Mouse (Mus musculus): ENCODE data around the gene Zdhhc5.
"Not testable (repeated sequence)": the region's sequence is repeated elsewhere in the genome, so short reads cannot be mapped to it uniquely, and the experiment has no call there.

Gene Zdhhc5

GRCm38 (mm10) chr2:84734919-84735318 is 19.9 kb upstream of the Zdhhc5 start:
- DNase-seq (ENCODE audit: low read depth, low spot score) = no peak

DNA sequence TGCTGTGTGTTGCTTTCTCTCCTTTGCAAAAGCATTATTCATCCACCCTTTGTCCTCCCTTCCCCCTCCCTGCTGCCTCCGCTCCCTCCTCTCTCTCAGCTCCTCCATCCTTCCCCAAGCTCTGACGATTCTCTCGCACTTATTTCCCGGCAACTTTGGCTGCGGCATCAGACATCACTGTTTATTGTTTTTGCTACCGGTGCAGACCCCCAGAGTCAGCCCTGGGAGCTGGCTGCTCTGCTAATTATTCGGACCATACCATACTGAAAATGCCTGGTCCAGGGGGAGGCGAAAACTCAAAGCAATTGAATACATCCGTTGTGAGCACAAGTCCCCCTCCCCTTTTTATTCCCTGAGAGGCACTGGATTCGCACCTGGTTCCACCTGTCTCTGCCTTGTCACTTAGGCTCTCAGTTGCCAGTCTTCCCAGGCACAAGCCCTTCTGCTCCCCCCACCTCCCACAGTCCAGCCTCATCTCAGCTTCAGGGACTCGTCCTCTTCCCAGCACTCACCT is 19.4 kb upstream of the Zdhhc5 start:
- peak; percentile 16 for DNase-seq (ENCODE audit: low read depth, low spot score)

DNA sequence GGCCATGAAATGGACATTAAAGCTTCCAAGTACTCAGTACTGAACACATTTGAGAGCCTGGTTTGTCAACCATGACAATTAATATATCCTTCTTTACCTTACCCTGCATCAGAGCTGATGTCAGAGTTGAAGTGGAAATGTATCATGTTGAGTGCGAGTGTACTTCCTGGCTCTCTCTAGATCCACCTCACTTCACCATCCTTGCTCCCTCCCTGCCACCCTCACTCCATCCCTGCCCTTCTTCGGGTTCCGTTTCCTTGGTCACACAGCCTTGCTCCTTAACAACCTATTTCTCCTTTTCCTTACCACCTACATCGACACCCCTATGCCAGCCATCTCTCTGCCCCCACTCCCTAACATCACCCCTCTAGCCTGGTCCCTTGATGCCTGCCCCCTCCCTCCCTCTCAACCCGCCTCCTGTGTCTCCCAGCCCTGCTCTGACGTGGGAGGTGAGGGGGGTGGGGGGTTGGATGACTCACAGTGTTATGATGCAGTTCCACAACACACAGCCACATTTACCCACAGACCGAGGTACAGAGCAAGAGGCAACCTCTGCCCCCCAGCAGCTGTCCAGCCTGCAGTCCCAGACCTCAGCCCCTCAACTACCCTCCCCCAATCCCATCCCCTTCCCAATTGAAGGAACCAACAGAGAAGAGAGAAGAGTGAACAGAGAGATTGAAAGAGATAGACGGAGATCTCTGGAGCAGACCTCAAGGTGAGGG is 18.8 kb upstream of the Zdhhc5 start, which contains the start of gene Ypel4:
Gene Ypel4 (plus strand): TSS at position 480 of the 722 bp plus-strand sequence.
- DNase-seq (ENCODE audit: low read depth, low spot score) = peak; percentile 16

GRCm38 (mm10) chr2:84732394-84732793 is 17.4 kb upstream of the Zdhhc5 start:
- DNase-seq (ENCODE audit: low read depth, low spot score) = no peak

DNA sequence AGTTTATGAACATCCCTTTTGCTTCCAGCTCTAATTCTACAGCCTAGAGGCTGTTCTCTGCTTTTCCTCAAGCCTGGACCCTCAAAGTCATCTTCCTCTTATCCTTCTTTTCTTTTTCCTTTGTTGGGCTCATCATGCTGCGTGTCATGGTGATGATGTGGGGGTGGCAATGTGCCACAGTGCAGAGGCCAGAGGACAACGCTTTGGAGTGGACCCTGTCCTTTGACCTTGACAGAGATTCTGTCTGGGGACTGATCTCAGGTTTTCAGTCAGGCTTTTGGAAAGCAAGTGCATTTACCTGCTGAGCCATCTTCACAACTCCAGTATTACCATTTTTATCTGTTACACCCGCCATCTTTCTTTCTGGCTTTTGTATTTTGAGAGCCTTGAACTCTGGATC is 16.2 kb upstream of the Zdhhc5 start:
- no peak for DNase-seq (ENCODE audit: low read depth, low spot score)

DNA sequence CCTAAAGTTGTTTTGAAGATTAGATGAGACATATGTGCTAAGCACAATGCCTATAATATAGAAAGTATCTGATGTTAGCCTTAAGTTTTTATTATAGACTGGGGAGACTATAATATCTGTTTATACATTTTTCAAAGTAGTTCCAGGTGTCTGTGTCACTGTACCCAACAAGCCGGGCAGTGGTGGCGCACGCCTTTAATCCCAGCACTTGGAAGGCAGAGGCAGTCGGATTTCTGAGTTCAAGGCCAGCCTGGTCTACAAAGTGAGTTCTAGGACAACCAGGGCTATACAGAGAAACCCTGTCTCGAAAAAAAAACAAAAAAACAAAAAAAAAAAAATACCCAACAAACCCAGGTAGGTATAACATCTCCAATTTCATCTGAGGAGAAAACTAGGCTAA is 13.2 kb upstream of the Zdhhc5 start:
- not testable (repeated sequence) for DNase-seq (ENCODE audit: low read depth, low spot score)

- DNase-seq (ENCODE audit: low read depth, low spot score) = peak; percentile 99
Measured at GRCm38 (mm10) chr2:84727172-84727858, 12.3 kb upstream of the Zdhhc5 start, which contains the start of gene Clp1. TSS of gene Clp1 (minus strand) at chr2:84727350.

DNA sequence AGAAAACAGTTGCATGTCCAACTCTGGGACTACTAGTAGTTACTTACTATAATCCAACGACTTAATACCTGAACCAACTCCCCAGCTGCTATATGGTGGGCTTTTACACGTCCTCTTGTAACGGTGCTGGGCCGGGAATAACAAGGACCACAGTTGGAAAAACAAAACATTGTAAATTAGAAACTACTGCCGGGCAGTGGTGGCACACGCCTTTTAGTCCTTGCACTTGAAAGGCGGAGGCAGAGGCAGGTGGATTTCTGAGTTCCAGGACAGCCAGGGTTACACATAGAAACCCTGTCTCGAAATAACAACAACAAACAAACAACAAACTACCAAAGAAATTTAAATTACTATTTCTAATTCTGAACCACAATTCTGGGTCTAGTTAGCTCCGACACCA is 11.7 kb upstream of the Zdhhc5 start:
- DNase-seq (ENCODE audit: low read depth, low spot score) = peak; percentile 5

GRCm38 (mm10) chr2:84725770-84726169 is 10.8 kb upstream of the Zdhhc5 start:
- DNase-seq (ENCODE audit: low read depth, low spot score) = no peak

DNA sequence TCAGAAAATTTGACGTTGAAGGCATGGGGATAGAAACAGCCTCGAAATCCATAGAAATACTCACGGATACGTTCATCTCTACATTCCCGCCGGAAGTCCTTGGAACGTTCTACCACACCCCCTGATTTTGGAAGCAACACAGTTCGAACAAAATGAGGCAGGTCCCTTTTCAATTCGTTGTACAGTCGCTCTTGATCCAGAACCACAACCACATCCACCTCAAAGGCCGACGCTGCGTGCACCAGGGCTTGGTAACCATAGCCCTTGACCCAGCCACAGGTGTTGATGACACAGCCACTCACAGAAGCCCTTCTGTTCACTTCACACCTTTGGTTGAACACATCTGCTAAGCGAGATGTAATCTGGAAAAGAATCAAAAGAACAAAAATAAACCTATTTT is 8.9 kb upstream of the Zdhhc5 start:
- no peak for DNase-seq (ENCODE audit: low read depth, low spot score)

GRCm38 (mm10) chr2:84721182-84721581 is 6.2 kb upstream of the Zdhhc5 start:
- no peak for DNase-seq (ENCODE audit: low read depth, low spot score)

GRCm38 (mm10) chr2:84720718-84721117 is 5.7 kb upstream of the Zdhhc5 start:
- DNase-seq (ENCODE audit: low read depth, low spot score) = no peak

GRCm38 (mm10) chr2:84717357-84717756 is 2.4 kb upstream of the Zdhhc5 start:
- DNase-seq (ENCODE audit: low read depth, low spot score) = no peak

GRCm38 (mm10) chr2:84716423-84717355 is 1.7 kb upstream of the Zdhhc5 start:
- DNase-seq (ENCODE audit: low read depth, low spot score) = no peak

GRCm38 (mm10) chr2:84715562-84716361 is 782 bp upstream of the Zdhhc5 start:
- peak; percentile 99 for DNase-seq (ENCODE audit: low read depth, low spot score)

DNA sequence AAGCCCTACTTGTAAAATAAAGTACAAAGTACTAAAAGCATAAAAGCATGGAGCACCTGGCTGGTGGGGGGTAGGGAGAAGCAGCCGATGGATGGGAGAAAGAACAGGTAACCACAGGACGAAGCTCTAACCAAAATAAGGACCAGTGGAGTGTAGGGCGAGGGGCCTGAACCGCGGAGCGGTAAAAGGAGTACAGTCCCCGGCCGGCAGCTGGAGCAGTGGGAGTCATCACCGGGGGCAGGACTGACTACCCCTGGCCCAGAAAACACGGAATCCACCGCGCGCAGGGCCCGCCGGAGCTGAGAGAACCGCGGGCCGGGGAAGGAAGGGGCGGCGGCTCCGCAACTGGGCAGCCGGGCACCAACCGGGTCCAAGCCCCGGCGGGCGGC is 564 bp downstream of the Zdhhc5 start:
- peak; percentile 44 for DNase-seq (ENCODE audit: low read depth, low spot score)

- no peak for DNase-seq (ENCODE audit: low read depth, low spot score)
Measured at GRCm38 (mm10) chr2:84711898-84712297, 3.1 kb downstream of the Zdhhc5 start.

DNA sequence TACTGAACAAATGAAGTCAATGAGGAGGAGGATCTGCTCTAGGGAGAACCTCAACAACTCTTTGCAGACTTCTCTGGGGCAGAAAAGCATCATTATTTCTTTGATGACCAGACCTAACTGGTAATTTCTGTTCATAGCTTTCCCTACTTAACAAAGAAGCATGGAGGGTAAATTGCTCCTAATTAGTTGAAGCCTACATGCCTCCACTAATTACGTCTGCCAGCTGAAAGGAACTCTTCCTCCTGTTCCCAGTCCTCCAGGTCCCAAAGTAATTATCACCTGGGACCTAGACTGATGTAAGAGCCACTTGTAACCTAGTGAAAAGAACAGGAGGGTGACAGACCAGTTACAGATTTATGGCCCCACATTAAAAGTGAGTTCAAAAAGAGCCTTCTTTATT is 7.5 kb downstream of the Zdhhc5 start:
- no peak for DNase-seq (ENCODE audit: low read depth, low spot score)

DNA sequence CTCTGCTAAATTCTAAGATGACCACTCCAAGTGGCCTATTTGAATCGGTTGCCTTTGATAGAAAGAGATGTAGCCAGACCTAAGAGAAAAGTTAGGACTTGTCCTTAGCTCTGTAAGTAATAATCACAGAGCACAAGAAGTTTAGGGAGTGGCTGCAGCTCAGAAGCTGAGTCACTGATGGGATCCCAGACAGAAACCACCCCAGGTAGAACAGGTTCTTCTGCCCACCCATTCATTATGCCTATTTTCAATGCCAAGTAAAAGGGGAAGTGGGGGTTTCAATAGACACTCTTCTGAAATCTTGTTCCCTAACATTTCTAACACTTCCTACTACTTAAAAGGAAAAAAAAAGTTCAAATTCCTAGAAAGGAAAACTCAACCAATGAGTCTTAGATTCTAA is 9.7 kb downstream of the Zdhhc5 start:
- DNase-seq (ENCODE audit: low read depth, low spot score) = peak; percentile 10

- no peak for DNase-seq (ENCODE audit: low read depth, low spot score)
Measured at GRCm38 (mm10) chr2:84704329-84704728, 10.7 kb downstream of the Zdhhc5 start.

DNA sequence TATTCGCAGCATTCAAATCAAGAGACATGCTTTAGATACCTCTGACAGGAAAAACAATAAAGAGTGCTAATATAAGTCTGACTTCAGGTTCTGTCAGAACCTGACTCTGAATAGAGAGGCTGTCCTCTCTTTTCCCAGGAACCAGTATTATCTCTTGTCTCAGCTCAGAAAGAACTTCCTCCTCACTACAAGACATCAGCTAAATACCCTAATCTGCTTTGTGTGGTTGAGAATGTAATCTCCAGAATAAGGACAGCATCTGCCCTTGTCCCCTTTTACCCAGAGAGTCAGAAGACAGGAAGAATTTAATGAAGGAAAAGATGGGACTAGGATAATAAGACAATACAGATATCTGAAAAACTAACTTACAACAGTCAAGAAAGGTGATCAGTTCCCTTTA is 11.5 kb downstream of the Zdhhc5 start:
- DNase-seq (ENCODE audit: low read depth, low spot score) = no peak

Data from R1 (cell line).